Comparison of ENCODE assay signal across 8 mouse cellular contexts in genomic region chr7:25626509-25627430, GRCm38 (mm10). TPM values are rescaled to one million over a fixed set of nuclear protein-coding genes. Genes with fewer than 3 reads are reported as not detected.
DNase-seq lines count a peak whose midpoint lies in the region; ATAC-seq lines count a peak whose summit lies in the region.

TSS of gene B3gnt8 (plus strand) at chr7:25626654.

- peak within 1 kb of the TSS; percentile 48 for H3K4me3 ChIP-seq in embryonic facial prominence, embryonic 15.5 days (replicated peaks)
- peak within 1 kb of the TSS; percentile 44 for H3K4me3 ChIP-seq in limb, embryonic 13.5 days
- H3K4me3 ChIP-seq in midbrain, embryonic 13.5 days (replicated peaks): peak within 1 kb of the TSS; percentile 18

- no peak for ATAC-seq in embryonic facial prominence, embryonic 15.5 days (ENCODE audit: insufficient number of reproducible peaks, low FRiP score, low TSS enrichment, low read depth)
- no peak for ATAC-seq in limb, embryonic 13.5 days (ENCODE audit: low FRiP score, low read depth)
- ATAC-seq in midbrain, embryonic 13.5 days: no peak
- ATAC-seq in activated CD4-positive, CD25-positive, alpha-beta regulatory T cell, adult 4 months: no peak

- peaks cover 35% of the 10 kb centered on the region for H3K4me1 ChIP-seq in embryonic facial prominence, embryonic 15.5 days
- peaks cover 16% of the 10 kb centered on the region for H3K4me1 ChIP-seq in limb, embryonic 13.5 days
- peaks cover 17% of the 10 kb centered on the region for H3K4me1 ChIP-seq in midbrain, embryonic 13.5 days (replicated peaks)

- no peaks in the 10 kb centered on the region for H3K27me3 ChIP-seq in embryonic facial prominence, embryonic 15.5 days
- H3K27me3 ChIP-seq in limb, embryonic 13.5 days: peaks cover 10% of the 10 kb centered on the region
- H3K27me3 ChIP-seq in midbrain, embryonic 13.5 days: peaks cover 24% of the 10 kb centered on the region

- DNase-seq in ovary, adult 18-20 months (ENCODE audit: low spot score): peak; percentile 49
- no peak for DNase-seq in ovary, postnatal 10 days (ENCODE audit: low spot score)
- peak; percentile 72 to 73 for DNase-seq in heart, postnatal 14 days
- peak; percentile 71 for DNase-seq in urinary bladder, postnatal 14 days (ENCODE audit: low spot score)

- peak within 1 kb of the TSS; percentile 78 for H3K4me2 ChIP-seq in embryonic facial prominence, embryonic 15.5 days (replicated peaks)
- peak within 1 kb of the TSS; percentile 70 for H3K4me2 ChIP-seq in limb, embryonic 13.5 days (replicated peaks)
- H3K4me2 ChIP-seq in midbrain, embryonic 13.5 days (replicated peaks): peak within 1 kb of the TSS; percentile 45

- peaks cover 42% of the 10 kb centered on the region for H3K36me3 ChIP-seq in embryonic facial prominence, embryonic 15.5 days
- peaks cover 71% of the 10 kb centered on the region for H3K36me3 ChIP-seq in limb, embryonic 13.5 days
- peaks cover 63% of the 10 kb centered on the region for H3K36me3 ChIP-seq in midbrain, embryonic 13.5 days

- WGBS in embryonic facial prominence, embryonic 15.5 days: 18% methylated on average over 29 of the region's 29 CpGs
- WGBS in limb, embryonic 13.5 days: 18% methylated on average over 27 of the region's 29 CpGs
- 20% methylated on average over 29 of the region's 29 CpGs for WGBS in midbrain, embryonic 13.5 days

- peak within 1 kb of the TSS; percentile 66 for H3K27ac ChIP-seq in embryonic facial prominence, embryonic 15.5 days (replicated peaks)
- no peak within 1 kb of the TSS for H3K27ac ChIP-seq in limb, embryonic 13.5 days
- no peak within 1 kb of the TSS for H3K27ac ChIP-seq in midbrain, embryonic 13.5 days

- intact Hi-C loops in heart, postnatal 14 days (cut with DNase I): loop anchor here (5.0 kb wide), 2 partner anchors 126 to 739 kb away; partner anchors contain the start of gene Hnrnpul1

- peak within 1 kb of the TSS; percentile 48 for H3K9ac ChIP-seq in embryonic facial prominence, embryonic 15.5 days
- peak within 1 kb of the TSS; percentile 66 for H3K9ac ChIP-seq in limb, embryonic 13.5 days
- H3K9ac ChIP-seq in midbrain, embryonic 13.5 days (replicated peaks): peak within 1 kb of the TSS; percentile 19

- H3K9me3 ChIP-seq in embryonic facial prominence, embryonic 15.5 days (replicated peaks): no peaks in the 10 kb centered on the region
- H3K9me3 ChIP-seq in limb, embryonic 13.5 days: no peaks in the 10 kb centered on the region
- H3K9me3 ChIP-seq in midbrain, embryonic 13.5 days: no peaks in the 10 kb centered on the region

RNA-seq across cellular contexts. Expression of gene B3gnt8, which starts in this region (rescaled TPM):
- 13.5 and 13.8 TPM in 2 replicates for polyA plus RNA-seq in embryonic facial prominence, embryonic 15.5 days (2015; fragmentation: Nextera tagmentation; extraction: Ambion mirVana)
- 1 to 10 TPM; 4.9 to 5.8 TPM for total RNA-seq in heart, postnatal 14 days (2021)
- polyA plus RNA-seq in limb, embryonic 13.5 days (2015; fragmentation: Nextera tagmentation; extraction: Ambion mirVana): 4.3 and 5.1 TPM in 2 replicates
- 0.55 and 0.57 TPM in 2 replicates for polyA plus RNA-seq in midbrain, embryonic 13.5 days (2015; fragmentation: Nextera tagmentation; extraction: Ambion mirVana)
- polyA plus RNA-seq in activated CD4-positive, CD25-positive, alpha-beta regulatory T cell, adult 4 months (2017; shearing (Covaris generic)): under 1 TPM; 0.21 to 0.79 TPM
